Mouse (Mus musculus): Measurements from ENCODE around the gene Pcyt2. TPM values are rescaled to one million over a fixed set of nuclear protein-coding genes. Genes with fewer than 3 reads are reported as not detected.
A peak's percentile ranks its signal among the peaks of the same experiment; 100 is the strongest.

The Pcyt2 gene
- polyA plus RNA-seq, 1 experiment from 2014 or later = 239 TPM

- H3K27ac ChIP-seq (ENCODE audit: low read length) = no peak overlapping the region
- no peak overlapping the region for H3K4me3 ChIP-seq (ENCODE audit: low read depth, low read length)
- H3K4me2 ChIP-seq (ENCODE audit: low read length) = no peak overlapping the region
Measured at GRCm38 (mm10) chr11:120630401-120630871, 12.7 kb upstream of the Pcyt2 start.

GRCm38 (mm10) chr11:120629911-120630310, 12.2 kb upstream of the Pcyt2 start:
- no peak for ATAC-seq

More at GRCm38 (mm10) chr11:120630401-120630871, 12.7 kb upstream of the Pcyt2 start:
- no peaks in the 10 kb centered on the region for H3K9me3 ChIP-seq (replicated peaks; ENCODE audit: control insufficient read depth, low read length, poor library complexity, severe bottlenecking)
- no peaks in the 10 kb centered on the region for H3K27me3 ChIP-seq (ENCODE audit: control insufficient read depth, insufficient read depth, low read depth, low read length)
- no peak overlapping the region for H3K9ac ChIP-seq (ENCODE audit: low read depth, low read length)
- H3K36me3 ChIP-seq (ENCODE audit: control insufficient read depth, insufficient read depth, low read length) = peaks cover 6% of the 10 kb centered on the region
- 38% methylated on average over 5 of the region's 5 CpGs for WGBS
- peaks cover 31% of the 10 kb centered on the region for H3K4me1 ChIP-seq (ENCODE audit: control insufficient read depth, insufficient read depth, low read length)
- no peak for ATAC-seq

GRCm38 (mm10) chr11:120629341-120629730, 11.6 kb upstream of the Pcyt2 start:
- Histone ChIP-seq H3K4me3 (ENCODE audit: low read depth, low read length) (no peak overlapping the region), H3K4me2 (ENCODE audit: low read length) (no peak overlapping the region), H3K4me1 (ENCODE audit: control insufficient read depth, insufficient read depth, low read length) (peaks cover 35% of the 10 kb centered on the region), H3K9me3 (replicated peaks; ENCODE audit: control insufficient read depth, low read length, poor library complexity, severe bottlenecking) (no peaks in the 10 kb centered on the region), H3K27ac (ENCODE audit: low read length) (no peak overlapping the region), H3K36me3 (ENCODE audit: control insufficient read depth, insufficient read depth, low read length) (peaks cover 6% of the 10 kb centered on the region), H3K9ac (ENCODE audit: low read depth, low read length) (no peak overlapping the region), H3K27me3 (ENCODE audit: control insufficient read depth, insufficient read depth, low read depth, low read length) (no peaks in the 10 kb centered on the region)
- WGBS = 71% methylated on average over 23 of the region's 23 CpGs
- no peak for ATAC-seq

More at GRCm38 (mm10) chr11:120629911-120630310, 12.2 kb upstream of the Pcyt2 start:
- Histone ChIP-seq H3K9ac (ENCODE audit: low read depth, low read length) (no peak overlapping the region), H3K9me3 (replicated peaks; ENCODE audit: control insufficient read depth, low read length, poor library complexity, severe bottlenecking) (no peaks in the 10 kb centered on the region), H3K4me2 (ENCODE audit: low read length) (no peak overlapping the region), H3K4me3 (ENCODE audit: low read depth, low read length) (no peak overlapping the region), H3K27ac (ENCODE audit: low read length) (no peak overlapping the region), H3K4me1 (ENCODE audit: control insufficient read depth, insufficient read depth, low read length) (peaks cover 35% of the 10 kb centered on the region), H3K36me3 (ENCODE audit: control insufficient read depth, insufficient read depth, low read length) (peaks cover 6% of the 10 kb centered on the region), H3K27me3 (ENCODE audit: control insufficient read depth, insufficient read depth, low read depth, low read length) (no peaks in the 10 kb centered on the region)
- 30% methylated on average over 7 of the region's 7 CpGs for WGBS

- H3K36me3 ChIP-seq (ENCODE audit: control insufficient read depth, insufficient read depth, low read length) = peaks cover 6% of the 10 kb centered on the region
- no peaks in the 10 kb centered on the region for H3K27me3 ChIP-seq (ENCODE audit: control insufficient read depth, insufficient read depth, low read depth, low read length)
- no peak overlapping the region for H3K4me2 ChIP-seq (ENCODE audit: low read length)
- H3K9me3 ChIP-seq (replicated peaks; ENCODE audit: control insufficient read depth, low read length, poor library complexity, severe bottlenecking) = no peaks in the 10 kb centered on the region
- H3K9ac ChIP-seq (ENCODE audit: low read depth, low read length) = no peak overlapping the region
- WGBS = 94% methylated on average over 23 of the region's 23 CpGs
- peaks cover 41% of the 10 kb centered on the region for H3K4me1 ChIP-seq (ENCODE audit: control insufficient read depth, insufficient read depth, low read length)
- ATAC-seq = no peak
- H3K27ac ChIP-seq (ENCODE audit: low read length) = no peak overlapping the region
- H3K4me3 ChIP-seq (ENCODE audit: low read depth, low read length) = no peak overlapping the region
Measured at GRCm38 (mm10) chr11:120628601-120629340, 11.0 kb upstream of the Pcyt2 start.

- H3K27ac ChIP-seq (ENCODE audit: low read length) = no peak overlapping the region
- no peak overlapping the region for H3K4me3 ChIP-seq (ENCODE audit: low read depth, low read length)
- H3K4me1 ChIP-seq (ENCODE audit: control insufficient read depth, insufficient read depth, low read length) = peaks cover 46% of the 10 kb centered on the region
- WGBS = 83% methylated on average over 22 of the region's 22 CpGs
- no peak for ATAC-seq
- no peak overlapping the region for H3K4me2 ChIP-seq (ENCODE audit: low read length)
- H3K27me3 ChIP-seq (ENCODE audit: control insufficient read depth, insufficient read depth, low read depth, low read length) = no peaks in the 10 kb centered on the region
- H3K36me3 ChIP-seq (ENCODE audit: control insufficient read depth, insufficient read depth, low read length) = peaks cover 6% of the 10 kb centered on the region
- H3K9ac ChIP-seq (ENCODE audit: low read depth, low read length) = no peak overlapping the region
- no peaks in the 10 kb centered on the region for H3K9me3 ChIP-seq (replicated peaks; ENCODE audit: control insufficient read depth, low read length, poor library complexity, severe bottlenecking)
Measured at GRCm38 (mm10) chr11:120627468-120628300, 9.9 kb upstream of the Pcyt2 start.

GRCm38 (mm10) chr11:120626785-120627467, 9.2 kb upstream of the Pcyt2 start:
- WGBS = 93% methylated on average over 11 of the region's 11 CpGs
- no peak overlapping the region for H3K27ac ChIP-seq (ENCODE audit: low read length)
- ATAC-seq = no peak
- no peaks in the 10 kb centered on the region for H3K27me3 ChIP-seq (ENCODE audit: control insufficient read depth, insufficient read depth, low read depth, low read length)
- H3K9ac ChIP-seq (ENCODE audit: low read depth, low read length) = no peak overlapping the region
- H3K4me2 ChIP-seq (ENCODE audit: low read length) = no peak overlapping the region
- H3K9me3 ChIP-seq (replicated peaks; ENCODE audit: control insufficient read depth, low read length, poor library complexity, severe bottlenecking) = no peaks in the 10 kb centered on the region
- H3K36me3 ChIP-seq (ENCODE audit: control insufficient read depth, insufficient read depth, low read length) = peaks cover 7% of the 10 kb centered on the region
- H3K4me1 ChIP-seq (ENCODE audit: control insufficient read depth, insufficient read depth, low read length) = peaks cover 40% of the 10 kb centered on the region
- no peak overlapping the region for H3K4me3 ChIP-seq (ENCODE audit: low read depth, low read length)

GRCm38 (mm10) chr11:120625152-120625775, 7.5 kb upstream of the Pcyt2 start, which contains the start of gene Sirt7:
Sirt7 (minus strand) TSS chr11:120625240.
- H3K4me1 ChIP-seq (ENCODE audit: control insufficient read depth, insufficient read depth, low read length) = peaks cover 23% of the 10 kb centered on the region
- H3K4me2 ChIP-seq (ENCODE audit: low read length) = peak within 1 kb of the TSS; percentile 97
- no peaks in the 10 kb centered on the region for H3K27me3 ChIP-seq (ENCODE audit: control insufficient read depth, insufficient read depth, low read depth, low read length)
- H3K9me3 ChIP-seq (replicated peaks; ENCODE audit: control insufficient read depth, low read length, poor library complexity, severe bottlenecking) = no peaks in the 10 kb centered on the region
- peak within 1 kb of the TSS; percentile 96 for H3K4me3 ChIP-seq (ENCODE audit: low read depth, low read length)
- ATAC-seq = peak; percentile 41
- H3K27ac ChIP-seq (ENCODE audit: low read length) = peak within 1 kb of the TSS; percentile 79
- WGBS = 19% methylated on average over 5 of the region's 5 CpGs
- H3K9ac ChIP-seq (ENCODE audit: low read depth, low read length) = peak within 1 kb of the TSS; percentile 81
- H3K36me3 ChIP-seq (ENCODE audit: control insufficient read depth, insufficient read depth, low read length) = peaks cover 17% of the 10 kb centered on the region

- Histone ChIP-seq H3K36me3 (ENCODE audit: control insufficient read depth, insufficient read depth, low read length) (peaks cover 22% of the 10 kb centered on the region), H3K27ac (ENCODE audit: low read length) (peak overlapping the region; percentile 79), H3K4me1 (ENCODE audit: control insufficient read depth, insufficient read depth, low read length) (peaks cover 17% of the 10 kb centered on the region), H3K9me3 (replicated peaks; ENCODE audit: control insufficient read depth, low read length, poor library complexity, severe bottlenecking) (no peaks in the 10 kb centered on the region), H3K4me3 (ENCODE audit: low read depth, low read length) (peak overlapping the region; percentile 96), H3K9ac (ENCODE audit: low read depth, low read length) (peak overlapping the region; percentile 81), H3K27me3 (ENCODE audit: control insufficient read depth, insufficient read depth, low read depth, low read length) (no peaks in the 10 kb centered on the region), H3K4me2 (ENCODE audit: low read length) (peak overlapping the region; percentile 97)
- peak; percentile 85 for ATAC-seq
- WGBS = under 1% methylated on average over 43 of the region's 53 CpGs
Measured at GRCm38 (mm10) chr11:120624680-120625111, 7.0 kb upstream of the Pcyt2 start.
